Mouse (Mus musculus) small intestine, adult 2 months (tissue): ENCODE results near the gene Dnajc4.

Experiments used
- CTCF ChIP-seq: fragments of 200-500 bp; IDR thresholded peaks from 2 replicates; pipeline ENCODE4 v1.5.1; 2012; ENCODE audit warnings: low read depth, mild to moderate bottlenecking, control low read depth, inconsistent platforms, low read length, moderate library complexity, mixed read lengths; ENCODE audit not compliant: insufficient replicate concordance, insufficient read length; ENCODE audit errors: extremely low read depth
- POLR2A ChIP-seq: fragments of 200-500 bp; IDR thresholded peaks from 2 replicates; pipeline ENCODE4 v1.6.1; 2012; ENCODE audit warnings: low read depth, mild to moderate bottlenecking, control low read depth, inconsistent platforms, low read length, moderate library complexity

- TF ChIP-seq CTCF (no peak), POLR2A (peak; percentile 56; the same call in 1 of the 2 replicates)
These were observed at the start of gene Dnajc4 for GRCm38 (mm10) chr19:6992011-6992858.
